Mouse (Mus musculus) heart, postnatal 10 days (tissue): Measurements from ENCODE around the gene Gsta4. TPM values are rescaled to one million over a fixed set of nuclear protein-coding genes. Genes with fewer than 3 reads are reported as not detected.
A peak's percentile ranks its signal among the peaks of the same experiment; 100 is the strongest.
"Not testable (repeated sequence)": the region's sequence is repeated elsewhere in the genome, so short reads cannot be mapped to it uniquely, and the experiment has no call there.

Experiments used
- DNase-seq, 2 experiments: peaks; one replicate each; pipeline ENCODE4 v3.0.0; 2021
- intact Hi-C: fragments of 180-260 bp; cut with DNase I; formaldehyde crosslinking; loops from one replicate; pipeline ENCODE4 v1.15.1; 2025
- total RNA-seq, 2 experiments: library from RNA; stranded (reverse); gene quantifications; 2 replicates each; pipeline ENCODE4 v1.2.3; 2021

Gene Gsta4
- 10 to 100 TPM; 57.3 to 60.8 TPM for total RNA-seq

DNA sequence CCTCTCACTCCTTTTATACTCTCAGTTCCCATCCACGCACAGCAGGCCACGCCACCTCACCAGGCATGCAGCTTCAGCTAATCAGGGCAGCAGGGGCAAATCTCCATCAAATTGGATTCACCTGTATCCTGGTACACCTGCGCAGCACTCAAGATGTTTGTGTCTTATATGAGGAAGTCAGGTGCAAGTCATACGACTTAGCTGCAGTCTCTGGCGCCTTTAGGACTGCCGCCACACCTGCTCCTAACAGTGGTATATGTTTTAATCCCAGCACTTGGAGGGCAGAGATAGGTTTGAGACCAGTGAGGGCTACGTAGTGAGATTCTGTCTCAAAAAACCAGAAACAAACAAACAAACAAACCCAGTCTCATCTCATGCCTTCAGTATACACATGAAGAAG lies at the start of gene Gsta4:
Gene Gsta4 (plus strand): TSS at position 301 of the 400 bp plus-strand sequence.
- intact Hi-C loops, DNase-seq: not testable (repeated sequence)

GRCm38 (mm10) chr9:78135658-78136057 lies 46.9 kb upstream of the Gsta4 start:
- DNase-seq: no peak
- intact Hi-C loops: no loop called here

GRCm38 (mm10) chr9:78138044-78138676 lies 44.4 kb upstream of the Gsta4 start:
- intact Hi-C loops: no loop called here
- peak; percentile 42 to 54 for DNase-seq

DNA sequence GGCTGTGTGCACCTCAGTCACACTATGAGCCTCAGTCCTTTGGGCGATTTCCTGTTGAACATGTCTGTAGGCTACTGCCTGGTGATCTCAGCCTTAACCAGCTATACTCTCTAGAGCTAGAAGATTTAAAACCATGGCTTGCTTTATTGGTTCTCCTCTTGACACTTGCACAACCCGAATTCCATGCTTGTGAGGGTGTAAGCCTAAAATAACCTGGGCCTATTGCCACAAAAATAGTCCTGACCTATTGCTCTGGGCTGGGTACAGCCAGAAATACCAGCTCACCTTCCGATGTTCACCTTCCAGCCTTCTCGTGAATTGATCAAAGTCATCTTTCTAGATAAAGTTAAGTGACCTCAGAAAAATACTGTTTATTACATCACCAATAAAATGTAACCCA lies 43.1 kb upstream of the Gsta4 start:
- intact Hi-C loops: no loop called here

DNA sequence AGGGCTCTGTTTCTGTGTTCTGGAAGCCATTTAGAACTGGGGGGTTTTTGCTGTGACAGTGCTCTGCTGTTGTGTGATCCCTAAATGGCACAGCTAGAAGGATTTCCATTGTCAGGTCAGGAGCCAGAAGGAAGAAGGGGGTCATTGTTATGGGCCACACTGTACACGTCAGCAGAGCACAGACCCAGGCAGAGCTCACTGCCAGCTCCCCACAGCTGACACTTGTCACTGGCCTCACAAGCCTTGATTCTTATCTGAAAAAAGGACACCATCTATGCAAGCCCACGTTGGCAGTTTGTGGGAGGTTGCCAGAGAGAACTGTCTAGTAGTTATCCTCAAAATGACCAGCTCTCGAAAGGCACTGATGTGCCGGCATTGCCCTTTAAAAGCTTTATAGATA lies 36.5 kb upstream of the Gsta4 start:
- DNase-seq: no peak
- intact Hi-C loops: no loop called here

More for the DNA sequence above, 43.1 kb upstream of the Gsta4 start:
- peak; percentile 70 to 75 for DNase-seq

- intact Hi-C loops: no loop called here
- DNase-seq: no peak
These were observed 35.9 kb upstream of the Gsta4 start for GRCm38 (mm10) chr9:78146627-78147026.

DNA sequence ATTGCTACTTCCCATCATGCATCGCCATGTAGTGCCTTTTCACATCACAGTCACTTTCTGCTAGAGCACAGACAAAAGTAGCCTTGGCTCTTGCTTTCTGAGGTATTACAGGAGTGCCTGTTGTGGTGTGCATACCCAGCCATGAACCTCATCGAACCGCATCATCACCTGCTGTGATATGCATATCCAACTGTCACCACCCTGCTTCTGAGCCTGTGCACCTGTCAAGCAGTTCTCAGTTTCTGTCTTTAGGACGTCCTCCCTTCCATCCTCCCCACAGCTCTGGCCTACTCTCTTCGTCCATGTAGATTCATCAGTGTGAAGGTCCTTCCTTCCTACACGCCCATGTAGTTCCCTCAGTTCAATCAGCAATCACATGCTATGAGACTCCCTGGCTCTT lies 34.4 kb upstream of the Gsta4 start:
- intact Hi-C loops: no loop called here
- DNase-seq: no peak

DNA sequence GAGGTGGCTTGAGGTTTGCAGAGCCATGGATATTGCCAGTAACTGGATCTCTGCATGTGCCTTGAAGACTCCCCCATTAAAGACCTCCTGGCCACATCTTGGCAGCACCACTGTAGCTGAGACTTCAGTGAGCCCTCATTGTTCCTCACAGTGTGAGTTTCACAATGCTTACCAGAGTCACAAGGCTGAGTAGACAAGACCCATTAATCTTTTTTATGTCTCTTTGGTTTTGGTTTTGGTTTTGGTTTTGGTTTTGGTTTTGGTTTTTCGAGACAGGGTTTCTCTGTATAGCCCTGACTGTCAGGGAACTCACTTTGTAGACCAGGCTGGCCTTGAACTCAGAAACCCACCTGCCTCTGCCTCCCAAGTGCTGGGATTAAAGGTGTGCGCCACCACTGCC lies 32.8 kb upstream of the Gsta4 start:
- DNase-seq, intact Hi-C loops: not testable (repeated sequence)

- no peak for DNase-seq
- intact Hi-C loops: no loop called here
These were observed 28.2 kb upstream of the Gsta4 start for GRCm38 (mm10) chr9:78154211-78154977.

DNA sequence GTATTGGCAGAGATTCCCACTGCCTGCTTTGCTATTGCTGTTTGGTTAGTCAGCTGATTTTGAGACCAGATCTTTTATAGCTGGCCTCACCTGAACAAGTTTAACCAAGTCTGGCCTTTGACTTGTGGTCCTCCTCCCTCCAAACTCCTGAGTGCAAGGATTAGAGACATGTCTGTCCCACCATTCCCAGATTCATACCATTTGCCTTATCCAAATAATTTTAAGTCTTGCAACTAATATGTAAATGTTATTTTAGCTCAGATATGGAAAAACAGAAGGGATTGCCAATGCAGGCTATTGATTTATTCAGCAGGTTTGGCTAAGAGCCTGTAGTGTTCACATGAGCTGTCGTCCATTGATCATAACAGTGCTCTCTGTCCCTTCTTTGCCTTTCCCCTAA lies 25.4 kb upstream of the Gsta4 start:
- intact Hi-C loops: no loop called here
- no peak for DNase-seq

- intact Hi-C loops: no loop called here
- DNase-seq: no peak
These were observed 19.3 kb upstream of the Gsta4 start for GRCm38 (mm10) chr9:78163291-78163690.

GRCm38 (mm10) chr9:78164741-78165140 lies 17.8 kb upstream of the Gsta4 start:
- DNase-seq: no peak
- intact Hi-C loops: no loop called here

GRCm38 (mm10) chr9:78165454-78165853 lies 17.1 kb upstream of the Gsta4 start:
- DNase-seq: no peak
- intact Hi-C loops: no loop called here

DNA sequence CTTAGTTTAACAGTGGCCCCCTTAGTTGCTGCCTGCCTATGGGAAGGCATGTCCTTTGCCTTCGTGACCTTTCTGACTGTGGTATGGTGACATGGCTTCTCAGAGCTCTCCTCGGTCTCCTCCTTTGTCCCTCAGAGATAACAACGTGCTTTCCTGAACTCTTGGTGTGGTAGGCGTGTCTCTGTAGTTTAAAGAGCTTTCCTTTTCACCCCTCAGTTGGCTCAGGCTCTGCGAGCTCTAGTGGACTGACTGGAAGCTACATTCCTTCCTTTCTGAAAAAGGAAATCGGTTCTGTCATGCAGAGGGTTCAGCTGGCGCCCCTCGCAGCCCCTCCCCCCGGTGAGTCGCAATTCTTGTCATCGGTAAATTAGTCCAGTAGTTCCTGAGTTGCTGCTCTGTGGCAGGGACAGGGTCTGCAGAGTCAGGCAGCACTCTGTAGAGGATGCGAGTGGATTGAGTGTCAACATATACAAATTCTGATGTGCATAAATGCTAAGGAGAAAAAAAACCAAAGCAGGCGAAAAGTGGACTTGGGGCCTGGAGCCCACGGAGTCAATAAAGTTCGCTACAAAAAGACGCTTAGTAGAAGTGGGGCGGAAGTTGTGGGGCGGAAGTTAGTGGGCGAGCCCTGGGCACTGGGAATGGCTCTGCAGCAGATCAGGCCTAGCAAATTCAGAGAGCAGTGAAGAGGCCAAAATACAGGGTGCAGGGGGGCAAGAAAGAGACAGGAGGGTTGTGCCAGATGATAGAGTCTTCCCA lies 15.7 kb upstream of the Gsta4 start:
- peak in 1 of 2 experiments; percentile 27 for DNase-seq
- intact Hi-C loops: no loop called here

GRCm38 (mm10) chr9:78167453-78167969 lies 15.1 kb upstream of the Gsta4 start:
- intact Hi-C loops: no loop called here
- no peak for DNase-seq

DNA sequence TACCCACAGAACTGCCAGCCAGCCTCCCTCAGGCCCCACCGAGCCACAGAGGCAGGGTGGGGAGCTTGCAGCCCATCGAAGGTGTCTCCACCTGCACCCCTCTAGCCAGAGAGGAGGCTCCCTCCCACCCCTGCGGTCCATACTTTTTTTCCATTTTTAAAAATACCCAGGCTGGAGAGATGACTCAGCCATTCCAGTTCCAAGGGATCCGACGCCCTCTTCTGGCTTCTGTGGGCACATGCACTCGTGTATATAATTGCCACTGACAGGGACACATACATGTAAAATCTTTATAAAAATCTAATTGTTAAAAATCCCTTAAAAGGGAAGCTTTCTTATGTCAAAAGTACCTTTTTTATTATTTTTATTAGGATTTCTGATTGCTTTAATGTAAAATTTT lies 13.7 kb upstream of the Gsta4 start:
- intact Hi-C loops: no loop called here
- DNase-seq: no peak

GRCm38 (mm10) chr9:78174016-78174415 lies 8.6 kb upstream of the Gsta4 start:
- intact Hi-C loops: no loop called here
- DNase-seq: no peak

- intact Hi-C loops: loop anchor here (1.0 kb wide), 1 partner anchor 62 kb away; no protein-coding TSS in a partner anchor
- not testable (repeated sequence) for DNase-seq
These were observed 7.7 kb upstream of the Gsta4 start for GRCm38 (mm10) chr9:78174925-78175276.

- DNase-seq: peak; percentile 96
- intact Hi-C loops: loop anchor here (1.0 to 2.0 kb wide), 2 partner anchors 17 to 62 kb away; no protein-coding TSS in a partner anchor
These were observed 7.0 kb upstream of the Gsta4 start for GRCm38 (mm10) chr9:78175277-78176200.

DNA sequence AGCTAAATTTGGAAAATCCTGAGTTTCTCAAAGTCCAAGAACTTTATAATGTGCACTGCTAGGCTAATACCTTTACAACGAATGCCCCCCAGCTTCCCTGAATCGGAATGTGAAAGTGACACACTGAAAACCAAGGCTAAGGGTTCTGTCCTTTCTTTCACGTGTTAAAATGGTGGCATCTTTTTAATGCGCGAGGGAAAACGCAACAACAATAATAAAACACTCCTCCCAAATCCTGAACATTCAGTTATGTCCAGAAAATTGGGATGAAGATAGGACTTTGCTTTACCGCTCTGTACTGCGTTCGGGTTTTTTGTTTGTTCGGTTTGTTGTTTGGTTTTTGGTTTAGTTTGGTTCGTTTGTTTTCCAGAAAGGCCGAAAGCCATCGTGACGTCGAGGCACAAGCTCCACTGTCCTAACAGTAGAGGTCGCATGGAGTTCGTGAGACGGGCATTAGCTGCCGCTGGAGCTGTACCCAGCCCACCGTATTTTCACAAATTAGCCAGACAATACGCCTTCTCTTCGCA lies 6.3 kb upstream of the Gsta4 start:
- DNase-seq: peak; percentile 73 to 78
- intact Hi-C loops: loop anchor here (2.0 kb wide), 1 partner anchor 17 kb away; no protein-coding TSS in a partner anchor
